Mouse (Mus musculus): Measurements from ENCODE around the gene Erc2. TPM values are rescaled to one million over a fixed set of nuclear protein-coding genes. Genes with fewer than 3 reads are reported as not detected.
A peak's percentile ranks its signal among the peaks of the same experiment; 100 is the strongest.

The Erc2 gene
- total RNA-seq, 2 experiments from 2014 or later: 183 to 210 TPM

- DNase-seq (ENCODE audit: low spot score in 2 of 2): peak in 1 of 2 experiments; percentile 22
Measured at GRCm38 (mm10) chr14:28164642-28165408, 542.6 kb downstream of the Erc2 start.

DNA sequence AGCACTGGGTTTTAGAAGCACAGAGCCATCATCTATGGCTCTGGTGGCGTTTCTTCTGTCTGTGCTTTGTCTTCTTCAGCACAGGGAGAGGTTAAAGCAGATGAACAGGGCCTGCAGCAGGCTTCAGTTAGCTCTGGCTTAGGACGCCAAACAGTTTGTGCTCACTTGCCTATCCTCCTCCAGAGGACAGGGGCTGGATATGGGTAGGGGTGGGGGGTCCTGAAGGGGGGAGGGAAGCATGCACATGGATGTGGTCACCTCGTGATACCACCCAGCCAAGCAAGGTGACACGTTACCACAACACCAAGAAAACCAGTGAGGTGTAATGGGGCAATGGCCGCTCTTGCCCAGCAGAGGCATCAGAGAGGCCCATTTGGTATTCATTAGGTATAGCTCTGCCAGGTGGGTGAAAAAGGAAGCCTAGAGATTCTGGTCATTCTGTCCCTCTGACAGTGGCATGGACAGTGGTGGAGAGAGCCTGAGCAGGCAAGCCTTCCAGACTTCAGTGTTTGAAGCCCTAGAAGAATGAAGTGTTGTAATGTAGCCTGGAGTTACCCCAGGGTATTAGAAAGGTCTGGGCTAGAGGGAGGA, 543.5 kb downstream of the Erc2 start:
- no peak for DNase-seq (ENCODE audit: low spot score in 2 of 2)

- no peak for DNase-seq (ENCODE audit: low spot score in 2 of 2)
Measured at GRCm38 (mm10) chr14:28170711-28171110, 548.5 kb downstream of the Erc2 start.

DNA sequence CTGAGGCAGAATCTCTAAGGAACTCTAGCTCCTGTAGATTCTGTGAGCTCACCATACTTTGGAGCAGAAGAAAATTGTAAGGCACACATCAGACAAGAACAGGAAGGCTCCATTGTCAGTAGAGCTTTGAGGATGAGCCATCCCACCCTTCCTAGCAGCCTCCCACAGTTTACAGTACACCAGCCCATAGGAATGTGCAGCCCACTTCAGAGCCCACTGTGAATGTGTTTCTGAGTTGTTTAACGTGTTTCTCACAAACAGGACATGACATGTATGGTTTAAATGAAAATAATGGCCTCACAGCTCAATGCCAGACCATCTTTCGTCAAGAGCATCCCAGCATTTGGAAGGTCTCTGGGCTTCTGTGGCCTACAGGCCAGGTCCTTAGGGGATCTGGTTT, 549.1 kb downstream of the Erc2 start:
- DNase-seq (ENCODE audit: low spot score in 2 of 2): no peak

GRCm38 (mm10) chr14:28173736-28174135, 551.5 kb downstream of the Erc2 start:
- no peak for DNase-seq (ENCODE audit: low spot score in 2 of 2)

GRCm38 (mm10) chr14:28181070-28181825, 559.0 kb downstream of the Erc2 start:
- no peak for DNase-seq (ENCODE audit: low spot score in 2 of 2)

DNA sequence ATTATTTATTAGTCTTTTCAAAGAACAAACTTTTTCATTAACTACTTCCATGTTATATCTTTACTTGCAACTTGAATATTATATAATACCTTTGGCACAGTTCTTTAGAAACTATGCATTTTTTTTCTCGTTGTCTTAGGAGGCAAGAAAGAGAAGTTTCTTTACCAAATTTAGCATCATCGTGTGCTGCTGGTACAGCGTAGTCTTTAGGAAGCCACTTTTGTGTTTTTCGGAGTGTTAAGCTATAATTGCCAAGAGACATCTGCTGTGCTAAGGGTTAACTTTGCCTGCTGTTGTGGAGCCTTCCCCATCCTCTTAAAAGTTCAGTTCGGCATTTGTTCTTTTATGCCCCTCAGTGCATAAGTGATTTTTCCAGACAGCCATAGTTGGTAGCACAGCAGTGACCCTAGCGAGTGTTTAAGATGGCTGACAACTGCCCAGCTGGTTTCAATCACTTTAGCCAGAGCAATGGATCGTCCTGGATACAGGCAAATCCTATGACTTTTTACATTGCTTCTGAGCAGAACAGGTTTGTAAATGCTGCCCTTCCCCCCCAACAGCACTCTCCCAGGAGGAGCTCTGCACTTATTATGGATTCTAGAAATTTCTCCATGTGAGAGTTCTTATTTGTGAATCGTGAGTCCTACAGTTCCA, 570.6 kb downstream of the Erc2 start:
- DNase-seq (ENCODE audit: low spot score in 2 of 2): no peak

- DNase-seq (ENCODE audit: low spot score in 2 of 2): no peak
Measured at GRCm38 (mm10) chr14:28203874-28204273, 581.6 kb downstream of the Erc2 start.

DNA sequence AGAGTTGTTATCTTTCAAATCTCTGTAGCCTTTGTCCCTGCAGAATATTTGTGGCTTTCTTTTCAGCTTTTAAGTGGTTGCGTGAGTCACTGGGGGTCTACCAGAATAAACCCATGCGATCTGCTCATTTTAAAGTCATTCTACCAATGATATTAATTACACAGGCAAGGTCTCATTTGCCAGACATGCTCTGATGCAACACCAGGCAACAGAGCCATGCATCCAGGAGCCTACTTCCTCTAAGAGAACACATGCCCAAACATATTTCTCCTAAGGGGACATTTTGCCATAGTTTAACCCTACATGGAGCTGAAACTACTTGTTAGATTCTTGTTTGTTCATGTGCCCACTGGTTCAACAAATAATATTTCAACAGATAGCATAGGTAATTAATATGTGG, 584.1 kb downstream of the Erc2 start:
- no peak for DNase-seq (ENCODE audit: low spot score in 2 of 2)

DNA sequence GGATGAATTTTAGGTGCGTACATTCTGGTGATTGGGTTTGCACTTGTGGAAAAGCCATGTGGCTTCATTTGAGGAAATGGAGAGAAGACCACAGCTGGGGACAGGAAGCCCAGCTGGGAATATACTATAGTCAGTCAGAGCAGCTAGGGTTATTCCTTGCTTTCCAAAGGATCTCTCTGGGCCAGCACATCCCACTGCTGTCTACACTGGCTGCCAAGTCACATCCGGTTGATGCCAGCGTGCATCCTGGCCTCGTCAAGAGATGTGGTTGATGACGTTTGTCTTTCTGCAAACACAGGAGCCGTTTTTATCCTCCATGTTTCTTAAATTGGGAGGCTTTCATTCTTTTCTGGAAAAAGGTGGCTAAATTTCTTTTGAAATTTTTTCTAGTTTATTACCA, 603.3 kb downstream of the Erc2 start:
- DNase-seq (ENCODE audit: low spot score in 2 of 2): peak in 1 of 2 experiments; percentile 22

DNA sequence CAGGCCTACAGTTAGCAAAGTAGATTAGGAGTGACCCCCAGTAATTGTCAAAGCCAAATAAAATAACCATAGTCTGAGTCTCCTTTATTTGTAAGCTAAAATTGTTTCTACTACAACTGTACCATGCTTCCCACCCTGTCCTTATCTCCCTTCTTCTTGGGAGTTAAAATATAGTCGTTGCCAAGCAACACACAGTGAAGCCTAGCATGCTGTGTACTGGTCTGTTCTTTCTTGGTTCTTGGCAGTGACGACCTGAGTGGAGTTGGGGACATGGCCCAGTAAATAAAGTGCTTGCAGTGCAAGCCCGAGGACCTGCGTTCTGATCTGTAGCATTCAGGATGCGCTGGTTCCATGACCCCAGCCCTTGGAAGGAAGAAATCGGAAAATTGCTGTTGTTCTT, 608.3 kb downstream of the Erc2 start:
- DNase-seq (ENCODE audit: low spot score in 2 of 2): no peak

- no peak for DNase-seq (ENCODE audit: low spot score in 2 of 2)
Measured at GRCm38 (mm10) chr14:28231241-28231640, 609.0 kb downstream of the Erc2 start.

- DNase-seq (ENCODE audit: low spot score in 2 of 2): no peak
Measured at GRCm38 (mm10) chr14:28238336-28239048, 616.3 kb downstream of the Erc2 start.

DNA sequence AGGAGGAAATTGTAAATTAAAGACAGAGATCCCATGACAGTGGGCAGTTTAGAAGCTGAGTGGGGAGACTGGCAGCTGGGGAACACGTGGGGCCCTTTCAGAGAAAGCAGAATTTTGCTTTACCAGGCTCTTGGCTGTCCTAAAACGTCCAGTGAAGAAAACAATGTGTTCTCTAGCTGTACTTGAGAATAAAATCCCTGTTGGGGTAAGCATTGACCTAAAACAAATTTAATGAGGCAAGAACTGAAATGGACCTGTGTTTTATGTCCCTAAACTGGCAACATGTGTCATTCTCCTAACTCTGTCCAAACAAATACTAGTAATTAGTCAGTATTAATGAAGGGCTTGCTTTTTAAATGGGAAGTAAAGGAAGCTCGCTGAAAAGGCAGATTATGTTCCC, 617.9 kb downstream of the Erc2 start:
- DNase-seq (ENCODE audit: low spot score in 2 of 2): no peak

- DNase-seq (ENCODE audit: low spot score in 2 of 2): no peak
Measured at GRCm38 (mm10) chr14:28242743-28243142, 620.5 kb downstream of the Erc2 start.

GRCm38 (mm10) chr14:28243474-28243873, 621.2 kb downstream of the Erc2 start:
- DNase-seq (ENCODE audit: low spot score in 2 of 2): no peak

- DNase-seq (ENCODE audit: low spot score in 2 of 2): no peak
Measured at GRCm38 (mm10) chr14:28262706-28263105, 640.5 kb downstream of the Erc2 start.

DNA sequence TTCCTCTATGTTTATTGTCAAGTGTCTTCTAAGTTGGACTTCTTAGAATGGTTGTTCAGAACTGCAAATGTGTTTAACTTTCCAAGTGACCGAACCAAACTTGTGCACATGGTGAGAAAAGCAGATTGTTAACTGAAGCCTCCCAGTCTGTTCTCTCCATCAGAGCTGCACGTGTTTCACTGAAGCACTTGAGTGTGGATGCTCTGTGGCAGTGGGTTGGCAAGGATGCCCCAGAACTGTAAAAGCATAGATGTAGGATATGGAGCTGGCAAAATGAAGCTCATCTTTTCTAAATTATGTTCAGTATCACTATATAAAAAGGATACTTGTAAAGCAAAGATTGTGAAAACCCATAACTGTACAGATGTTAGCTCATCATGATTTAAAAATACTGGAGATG, 645.1 kb downstream of the Erc2 start:
- no peak for DNase-seq (ENCODE audit: low spot score in 2 of 2)

DNA sequence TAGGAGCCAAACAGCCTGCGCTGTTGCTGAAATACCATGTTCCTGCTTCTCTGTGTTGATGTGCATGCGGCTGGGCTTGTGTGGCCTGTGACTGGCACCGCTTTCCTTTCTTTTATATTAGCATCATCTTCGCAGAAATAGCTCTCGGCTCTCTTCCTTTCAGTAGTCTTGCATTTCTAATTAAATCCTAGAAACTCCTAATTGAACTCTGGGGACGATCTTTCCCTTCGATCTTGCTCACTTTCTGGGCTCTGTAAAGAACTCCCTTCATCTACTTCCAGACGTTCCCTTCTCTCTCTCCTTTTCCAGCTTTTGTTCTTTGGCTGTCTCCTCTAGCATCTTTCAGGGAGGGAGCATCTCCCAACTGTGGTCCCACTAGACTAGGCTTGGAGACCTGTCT, 649.6 kb downstream of the Erc2 start:
- DNase-seq (ENCODE audit: low spot score in 2 of 2): no peak

DNA sequence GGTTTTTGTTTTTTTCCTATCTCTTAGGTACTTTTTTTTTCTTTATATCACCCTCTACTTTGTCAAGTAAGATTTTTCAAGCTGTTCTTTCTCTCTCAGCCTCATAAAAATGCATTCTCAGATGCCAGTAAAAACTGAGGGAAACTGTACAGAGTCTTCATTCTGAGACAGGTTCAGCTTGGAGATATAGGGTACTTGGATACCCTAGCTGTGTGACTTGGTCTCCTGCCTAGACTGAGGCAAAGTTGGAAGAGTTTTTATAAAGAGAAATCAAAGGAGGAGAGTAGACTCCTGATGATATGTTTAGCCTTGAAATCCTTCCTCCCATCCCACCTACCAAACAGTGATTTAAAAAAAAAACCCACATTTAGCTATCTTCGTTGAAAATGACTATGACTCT, 651.4 kb downstream of the Erc2 start:
- DNase-seq (ENCODE audit: low spot score in 2 of 2): no peak

DNA sequence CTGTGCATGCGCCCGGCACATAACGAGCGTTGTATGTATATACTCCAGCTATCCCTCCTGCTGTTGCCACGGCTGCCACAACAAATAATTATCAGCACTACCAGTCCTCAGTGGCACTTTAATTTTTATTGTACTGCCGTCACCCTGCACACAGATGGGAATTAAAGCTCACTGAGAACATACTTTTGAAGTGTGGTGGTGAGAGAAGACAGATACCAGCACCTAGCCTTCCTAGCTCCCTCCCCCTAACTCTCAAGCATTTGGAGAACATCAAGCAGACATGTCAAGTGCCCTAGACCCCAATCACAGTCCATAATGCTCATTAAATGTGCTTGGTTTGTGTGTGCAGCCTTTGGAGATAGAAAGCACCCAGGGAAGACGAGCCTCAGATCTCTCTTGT, 652.6 kb downstream of the Erc2 start:
- DNase-seq (ENCODE audit: low spot score in 2 of 2): peak in 1 of 2 experiments; percentile 0

Measured in left cerebral cortex, adult 18-20 months (tissue).